Mouse (Mus musculus): ENCODE results near the gene Cd3eap.

Gene Cd3eap

GRCm38 (mm10) chr7:19359299-19359891 is at the start of gene Cd3eap, which contains the start of gene Ppp1r13l:
Gene Cd3eap (minus strand): TSS chr7:19359483.
Gene Ppp1r13l (plus strand): TSS chr7:19359749.
- peak; percentile 87 for DNase-seq

- DNase-seq, result peak; percentile 74
Measured at GRCm38 (mm10) chr7:19405417-19405816, 46.1 kb upstream of the Cd3eap start.

GRCm38 (mm10) chr7:19404476-19404875 is 45.2 kb upstream of the Cd3eap start, which contains the start of gene Ckm:
Gene Ckm (plus strand): TSS chr7:19404776.
- DNase-seq, result no peak

GRCm38 (mm10) chr7:19403731-19404296 is 44.5 kb upstream of the Cd3eap start, which contains the start of gene Klc3:
Gene Klc3 (minus strand): TSS chr7:19404104.
- no peak for DNase-seq

GRCm38 (mm10) chr7:19402535-19403112 is 43.3 kb upstream of the Cd3eap start:
- DNase-seq, result no peak

- DNase-seq, result no peak
Measured at GRCm38 (mm10) chr7:19400946-19401345, 41.7 kb upstream of the Cd3eap start.

- DNase-seq, result no peak
Measured at GRCm38 (mm10) chr7:19399496-19400280, 40.4 kb upstream of the Cd3eap start.

- DNase-seq, result no peak
Measured at GRCm38 (mm10) chr7:19394484-19394883, 35.2 kb upstream of the Cd3eap start.

- DNase-seq, result no peak
Measured at GRCm38 (mm10) chr7:19388699-19389413, 29.6 kb upstream of the Cd3eap start.

- no peak for DNase-seq
Measured at GRCm38 (mm10) chr7:19383708-19384107, 24.4 kb upstream of the Cd3eap start.

GRCm38 (mm10) chr7:19382166-19382541 is 22.9 kb upstream of the Cd3eap start:
- DNase-seq, result no peak

- DNase-seq, result peak; percentile 96
Measured at GRCm38 (mm10) chr7:19381377-19382165, 22.3 kb upstream of the Cd3eap start, which contains the start of gene Ercc2. Gene Ercc2 (plus strand): TSS chr7:19382010.

- DNase-seq, result no peak
Measured at GRCm38 (mm10) chr7:19378049-19378448, 18.8 kb upstream of the Cd3eap start.

- no peak for DNase-seq
Measured at GRCm38 (mm10) chr7:19376019-19376418, 16.7 kb upstream of the Cd3eap start.

- DNase-seq, result no peak
Measured at GRCm38 (mm10) chr7:19375368-19375767, 16.1 kb upstream of the Cd3eap start.

- DNase-seq, result no peak
Measured at GRCm38 (mm10) chr7:19373367-19373766, 14.1 kb upstream of the Cd3eap start.

- peak; percentile 73 for DNase-seq
Measured at GRCm38 (mm10) chr7:19369823-19370425, 10.6 kb upstream of the Cd3eap start.

- DNase-seq, result no peak
Measured at GRCm38 (mm10) chr7:19368380-19368779, 9.1 kb upstream of the Cd3eap start.

GRCm38 (mm10) chr7:19365376-19365775 is 6.1 kb upstream of the Cd3eap start:
- no peak for DNase-seq

GRCm38 (mm10) chr7:19363881-19364280 is 4.6 kb upstream of the Cd3eap start:
- peak; percentile 76 for DNase-seq

GRCm38 (mm10) chr7:19362276-19362675 is 3.0 kb upstream of the Cd3eap start:
- DNase-seq, result no peak
